Mouse (Mus musculus) gastrocnemius, adult 18-20 months (tissue): ENCODE measurements around the gene Tiam1. TPM values are rescaled to one million over a fixed set of nuclear protein-coding genes. Genes with fewer than 3 reads are reported as not detected.
A peak's percentile ranks its signal among the peaks of the same experiment; 100 is the strongest.

Experiments
- DNase-seq: peaks from one replicate; pipeline ENCODE4 v3.0.0; 2021; ENCODE audit warnings: low spot score
- total RNA-seq, 2 experiments: library from RNA; stranded (reverse); gene quantifications; 2 replicates each; pipeline ENCODE4 v1.2.3; 2021

Gene Tiam1
- total RNA-seq, 2 experiments from 2014 or later, result 4.2 to 10.0 TPM

- no peak for DNase-seq
These were observed 335.4 kb downstream of the Tiam1 start for GRCm38 (mm10) chr16:89808168-89808567.

- no peak for DNase-seq
These were observed 337.6 kb downstream of the Tiam1 start for GRCm38 (mm10) chr16:89805946-89806345.

GRCm38 (mm10) chr16:89805210-89805609, 338.4 kb downstream of the Tiam1 start:
- no peak for DNase-seq

- DNase-seq, result no peak
These were observed 342.1 kb downstream of the Tiam1 start for GRCm38 (mm10) chr16:89801493-89801892.

- no peak for DNase-seq
These were observed 343.8 kb downstream of the Tiam1 start for GRCm38 (mm10) chr16:89799772-89800171.

GRCm38 (mm10) chr16:89796566-89796965, 347.0 kb downstream of the Tiam1 start:
- DNase-seq, result no peak

GRCm38 (mm10) chr16:89789792-89790434, 353.7 kb downstream of the Tiam1 start:
- DNase-seq, result no peak

- DNase-seq, result no peak
These were observed 357.8 kb downstream of the Tiam1 start for GRCm38 (mm10) chr16:89785795-89786194.

GRCm38 (mm10) chr16:89779705-89780104, 363.9 kb downstream of the Tiam1 start:
- DNase-seq, result no peak

- no peak for DNase-seq
These were observed 366.1 kb downstream of the Tiam1 start for GRCm38 (mm10) chr16:89777450-89777849.

- DNase-seq, result no peak
These were observed 369.0 kb downstream of the Tiam1 start for GRCm38 (mm10) chr16:89774553-89774913.

GRCm38 (mm10) chr16:89773657-89774552, 369.7 kb downstream of the Tiam1 start:
- DNase-seq, result peak; percentile 86

- no peak for DNase-seq
These were observed 377.6 kb downstream of the Tiam1 start for GRCm38 (mm10) chr16:89765919-89766318.

- peak; percentile 5 for DNase-seq
These were observed 378.1 kb downstream of the Tiam1 start for GRCm38 (mm10) chr16:89765470-89765869.

- DNase-seq, result no peak
These were observed 379.8 kb downstream of the Tiam1 start for GRCm38 (mm10) chr16:89763812-89764211.

- no peak for DNase-seq
These were observed 381.0 kb downstream of the Tiam1 start for GRCm38 (mm10) chr16:89762523-89762922.

- no peak for DNase-seq
These were observed 381.5 kb downstream of the Tiam1 start for GRCm38 (mm10) chr16:89762096-89762495.

GRCm38 (mm10) chr16:89757384-89757783, 386.2 kb downstream of the Tiam1 start:
- DNase-seq, result no peak

GRCm38 (mm10) chr16:89754709-89755108, 388.9 kb downstream of the Tiam1 start:
- DNase-seq, result no peak

GRCm38 (mm10) chr16:89747864-89748263, 395.7 kb downstream of the Tiam1 start:
- no peak for DNase-seq

GRCm38 (mm10) chr16:89739559-89739958, 404.0 kb downstream of the Tiam1 start:
- no peak for DNase-seq

GRCm38 (mm10) chr16:89738963-89739362, 404.6 kb downstream of the Tiam1 start:
- no peak for DNase-seq
